Comparison of ENCODE assay signal across 14 mouse cellular contexts in the genomic region with DNA sequence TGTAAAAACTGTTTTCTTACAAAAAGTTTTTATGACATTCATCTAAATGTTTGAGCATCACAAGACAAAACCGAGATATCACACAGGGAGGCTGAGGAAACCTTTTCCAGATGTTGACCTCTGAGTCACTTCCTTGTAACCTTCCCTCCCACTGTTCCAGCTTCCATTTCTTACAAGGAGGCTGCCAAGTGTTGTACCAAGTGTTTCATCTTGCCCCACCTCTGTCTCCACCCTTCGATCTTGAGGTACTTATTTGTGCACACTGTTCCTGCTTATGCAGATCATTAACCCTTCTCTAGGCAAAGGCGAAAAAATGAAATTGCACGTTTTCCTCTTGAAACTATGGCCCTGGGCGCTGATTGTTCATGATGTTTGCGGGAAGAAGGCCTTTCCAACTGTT. TPM values are rescaled to one million over a fixed set of nuclear protein-coding genes. Genes with fewer than 3 reads are reported as not detected.
DNase-seq lines count a peak whose midpoint lies in the region; ATAC-seq and TF ChIP-seq lines count a peak whose summit lies in the region.
"Had no signal": no experiment of that assay in that cellular context is flagged by ENCODE, and none has a peak within 500 bp of the region (broad histone marks: within the 10 kb centered on the region; RNA-seq: fewer than 3 reads in every experiment).

No protein-coding gene starts in this region.

- intact Hi-C loops in heart, postnatal 14 days (cut with DNase I) = no loop called here
- intact Hi-C loops in left cerebral cortex, adult 2 months (cut with DNase I) = no loop called here

- 60% methylated on average over 6 of the region's 6 CpGs for WGBS in heart, embryonic 14.5 days
- 57% methylated on average over 6 of the region's 6 CpGs for WGBS in heart, postnatal 0 days

- H3K27me3 ChIP-seq in heart, embryonic 14.5 days (ENCODE audit: control insufficient read depth, insufficient read depth, low read length) = no peaks in the 10 kb centered on the region
- H3K27me3 ChIP-seq in heart, postnatal 0 days (ENCODE audit: control insufficient read depth, insufficient read depth, low read length) = no peaks in the 10 kb centered on the region
- H3K27me3 ChIP-seq: hindbrain, embryonic 13.5 days; limb, embryonic 15.5 days; neural tube, embryonic 13.5 days had no signal

- TF ChIP-seq CTCF in heart, postnatal 0 days (IDR thresholded peaks at IDR 0.05; ENCODE audit: low read depth) = no peak
- TF ChIP-seq CTCF in left cerebral cortex, adult 2 months (IDR thresholded peaks at IDR 0.05) = no peak

- no peak overlapping the region for H3K27ac ChIP-seq in heart, embryonic 14.5 days (replicated peaks in 1 of 2; ENCODE audit: control insufficient read depth in 1 of 2, insufficient read depth in 1 of 2, low read depth in 2 of 2, low read length in 2 of 2)
- H3K27ac ChIP-seq in heart, postnatal 0 days (ENCODE audit: low read depth) = peak overlapping the region; percentile 76
- H3K27ac ChIP-seq in left cerebral cortex, adult 2 months = no peak overlapping the region
- H3K27ac ChIP-seq: hindbrain, embryonic 13.5 days; limb, embryonic 15.5 days; neural tube, embryonic 13.5 days had no signal

- no peak overlapping the region for H3K4me3 ChIP-seq in heart, embryonic 14.5 days (ENCODE audit: control insufficient read depth in 1 of 2, insufficient read depth in 1 of 2, low read depth in 1 of 2, low read length in 2 of 2)
- H3K4me3 ChIP-seq in heart, postnatal 0 days (ENCODE audit: low read depth, low read length) = peak overlapping the region; percentile 43
- H3K4me3 ChIP-seq in left cerebral cortex, adult 2 months = no peak overlapping the region
- H3K4me3 ChIP-seq: hindbrain, embryonic 13.5 days; limb, embryonic 15.5 days; neural tube, embryonic 13.5 days had no signal

- peak; percentile 63; the same call in 1 of the 2 replicates for TF ChIP-seq EP300 in heart, postnatal 0 days (IDR thresholded peaks at IDR 0.05; ENCODE audit: low read depth)

- no peaks in the 10 kb centered on the region for H3K36me3 ChIP-seq in heart, embryonic 14.5 days (ENCODE audit: control insufficient read depth, insufficient read depth, low read length)
- H3K36me3 ChIP-seq in heart, postnatal 0 days (replicated peaks; ENCODE audit: control insufficient read depth, insufficient read depth, low read length) = no peaks in the 10 kb centered on the region
- H3K36me3 ChIP-seq: hindbrain, embryonic 13.5 days; limb, embryonic 15.5 days; neural tube, embryonic 13.5 days had no signal

- no peak for DNase-seq in heart, postnatal 14 days
- DNase-seq in 3134 (ENCODE audit: extremely low read depth, insufficient read length, low spot score) (peak; percentile 70), 3T3-L1 (ENCODE audit: low read depth, low spot score) (peak; percentile 94)
- DNase-seq in heart, postnatal 0 days (ENCODE audit: low spot score) = peak; percentile 22
- no peak for DNase-seq in left cerebral cortex, adult 2 months (ENCODE audit: extremely low spot score in 1 of 2, low spot score in 2 of 2)
- DNase-seq: cerebellum, adult 18-20 months had no signal

- H3K4me1 ChIP-seq in heart, embryonic 14.5 days (ENCODE audit: control insufficient read depth in 2 of 2, insufficient read depth in 2 of 2, low read length in 2 of 2) = no peaks in the 10 kb centered on the region
- H3K4me1 ChIP-seq in heart, postnatal 0 days (ENCODE audit: control insufficient read depth, insufficient read depth) = no peaks in the 10 kb centered on the region
- H3K4me1 ChIP-seq: limb, embryonic 15.5 days; neural tube, embryonic 13.5 days had no signal

- ATAC-seq in heart, embryonic 14.5 days (ENCODE audit: insufficient number of reproducible peaks, insufficient read depth, low FRiP score, low read depth) = no peak
- no peak for ATAC-seq in heart, postnatal 0 days (ENCODE audit: insufficient read depth, low read depth)
- no peak for ATAC-seq in cerebellum, adult (ENCODE audit: insufficient number of reproducible peaks, low FRiP score, low TSS enrichment)

- H3K9ac ChIP-seq in heart, embryonic 14.5 days (ENCODE audit: low read length) = no peak overlapping the region
- no peak overlapping the region for H3K9ac ChIP-seq in heart, postnatal 0 days (replicated peaks; ENCODE audit: low read depth, low read length)
- H3K9ac ChIP-seq: hindbrain, embryonic 13.5 days; limb, embryonic 15.5 days; neural tube, embryonic 13.5 days had no signal

- peak overlapping the region; percentile 37; the same call in 1 of the 2 replicates for H3K4me2 ChIP-seq in heart, embryonic 14.5 days (ENCODE audit: low read length)
- peak overlapping the region; percentile 53 for H3K4me2 ChIP-seq in heart, postnatal 0 days (ENCODE audit: low read depth, low read length)
- H3K4me2 ChIP-seq: hindbrain, embryonic 13.5 days; limb, embryonic 15.5 days; neural tube, embryonic 13.5 days had no signal

- H3K9me3 ChIP-seq in heart, embryonic 14.5 days (ENCODE audit: control insufficient read depth, low read length) = no peaks in the 10 kb centered on the region
- H3K9me3 ChIP-seq in heart, postnatal 0 days (replicated peaks; ENCODE audit: control insufficient read depth, low read length) = no peaks in the 10 kb centered on the region
- H3K9me3 ChIP-seq: hindbrain, embryonic 13.5 days; limb, embryonic 15.5 days; neural tube, embryonic 13.5 days had no signal

RNA-seq across cellular contexts. Expression of gene Clec1a, which starts 2.1 kb away (rescaled TPM):
- 3.9 and 6.4 TPM in 2 replicates for polyA plus RNA-seq in heart, embryonic 14.5 days (2014; fragmentation: Nextera tagmentation; extraction: Ambion mirVana)
- 10 to 100 TPM; 15.3 to 15.9 TPM for total RNA-seq in heart, postnatal 14 days (2021)
- 8.9 and 23.3 TPM in 2 replicates for total RNA-seq in heart, postnatal 0 days (2014; rRNA removed; ENCODE audit: low replicate concordance)
- 9.1 and 10.5 TPM in 2 replicates for polyA plus RNA-seq in heart, postnatal 0 days (2015; fragmentation: Nextera tagmentation; extraction: Ambion mirVana)
- 1 to 10 TPM; 1.2 to 1.6 TPM for total RNA-seq in left cerebral cortex, adult 2 months (2021)

RNA-seq across cellular contexts. Expression of gene Clec9a, which starts 41.1 kb away (rescaled TPM):
- 0.42 and 0.58 TPM in 2 replicates for polyA plus RNA-seq in heart, embryonic 14.5 days (2014; fragmentation: Nextera tagmentation; extraction: Ambion mirVana)
- under 1 TPM in 1 of 2 experiments, not detected in 1; 0.20 TPM for total RNA-seq in heart, postnatal 14 days (2021)
- not detected in 2 replicates for total RNA-seq in heart, postnatal 0 days (2014; rRNA removed; ENCODE audit: low replicate concordance)
- 0.22 and 0.23 TPM in 2 replicates for polyA plus RNA-seq in heart, postnatal 0 days (2015; fragmentation: Nextera tagmentation; extraction: Ambion mirVana)
- not detected for total RNA-seq in left cerebral cortex, adult 2 months (2021)
- total RNA-seq: midbrain, postnatal 0 days had no signal
- polyA plus RNA-seq: cortical plate, adult 2 months had no signal

RNA-seq across cellular contexts. Expression of gene Clec1b, which starts 52.6 kb away (rescaled TPM):
- polyA plus RNA-seq in heart, embryonic 14.5 days (2014; fragmentation: Nextera tagmentation; extraction: Ambion mirVana) = 3.9 and 5.6 TPM in 2 replicates
- under 1 TPM; 0.33 to 1.00 TPM for total RNA-seq in heart, postnatal 14 days (2021)
- total RNA-seq in heart, postnatal 0 days (2014; rRNA removed; ENCODE audit: low replicate concordance) = 0.15 TPM in 1 of 2 replicates, not detected in the other
- polyA plus RNA-seq in heart, postnatal 0 days (2015; fragmentation: Nextera tagmentation; extraction: Ambion mirVana) = 2.5 and 2.7 TPM in 2 replicates
- not detected for total RNA-seq in left cerebral cortex, adult 2 months (2021)
- total RNA-seq: midbrain, postnatal 0 days had no signal

RNA-seq across cellular contexts. Expression of gene Olr1, which starts 57.2 kb away (rescaled TPM):
- 0.22 and 0.39 TPM in 2 replicates for polyA plus RNA-seq in heart, embryonic 14.5 days (2014; fragmentation: Nextera tagmentation; extraction: Ambion mirVana)
- total RNA-seq in heart, postnatal 14 days (2021) = under 1 TPM in 1 of 2 experiments, not detected in 1; 0.12 TPM
- 0.35 and 1.9 TPM in 2 replicates for total RNA-seq in heart, postnatal 0 days (2014; rRNA removed; ENCODE audit: low replicate concordance)
- polyA plus RNA-seq in heart, postnatal 0 days (2015; fragmentation: Nextera tagmentation; extraction: Ambion mirVana) = 0.27 TPM in 2 replicates
- not detected for total RNA-seq in left cerebral cortex, adult 2 months (2021)
- total RNA-seq: midbrain, postnatal 0 days had no signal
- polyA plus RNA-seq: cortical plate, adult 2 months; hindbrain, embryonic 13.5 days; large intestine, adult 2 months; limb, embryonic 15.5 days; midbrain, postnatal 0 days had no signal

Comparison
In these comparisons a context has a peak if more than half of its experiments do, and no peak if none do; other contexts are left out.
1. DNase-seq: peak in 3134 (single experiment), 3T3-L1 (single experiment) and heart, postnatal 0 days (single experiment); none in heart, postnatal 14 days (0 of 2) and left cerebral cortex, adult 2 months (0 of 2).